Mouse (Mus musculus) adrenal gland, adult 2 months (tissue): ENCODE measurements around the gene Zdhhc5. TPM values are rescaled to one million over a fixed set of nuclear protein-coding genes. Genes with fewer than 3 reads are reported as not detected.
"Not testable (repeated sequence)": the region's sequence is repeated elsewhere in the genome, so short reads cannot be mapped to it uniquely, and the experiment has no call there.

Experiments
- DNase-seq: peaks from one replicate; pipeline ENCODE4 v3.0.0; 2021
- polyA plus RNA-seq: library from polyadenylated mRNA; depleted of rRNA; stranded (reverse); fragments of >200 nt; gene quantifications from 2 replicates; pipeline ENCODE4 v1.2.3, GENCODE M21; 2012
- total RNA-seq, 2 experiments: library from RNA; stranded (reverse); gene quantifications; 2 replicates each; pipeline ENCODE4 v1.2.3; 2021

The Zdhhc5 gene
- total and polyA plus RNA-seq, 3 experiments, result 46.3 to 74.4 (median 61.7) TPM

DNA sequence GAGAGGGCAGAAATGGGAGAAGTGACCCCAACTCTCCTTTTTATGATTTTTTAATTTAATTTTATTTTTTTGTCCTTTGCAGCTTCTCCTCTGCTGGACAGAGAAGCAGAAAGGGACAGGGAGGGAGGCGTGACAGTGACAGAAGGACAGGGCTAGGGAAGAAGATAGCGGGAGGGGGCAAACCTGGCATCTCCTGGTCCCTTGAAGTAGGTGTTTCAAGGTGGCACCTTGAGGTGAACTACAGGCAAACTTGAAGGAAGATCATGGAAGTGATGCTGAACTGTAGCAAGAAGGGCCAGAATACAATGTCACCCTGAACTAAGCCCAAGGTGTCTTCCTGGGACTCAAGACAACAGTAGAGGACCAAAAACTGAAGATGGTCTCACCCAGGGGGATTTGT is 19.9 kb upstream of the Zdhhc5 start:
- DNase-seq, result no peak

DNA sequence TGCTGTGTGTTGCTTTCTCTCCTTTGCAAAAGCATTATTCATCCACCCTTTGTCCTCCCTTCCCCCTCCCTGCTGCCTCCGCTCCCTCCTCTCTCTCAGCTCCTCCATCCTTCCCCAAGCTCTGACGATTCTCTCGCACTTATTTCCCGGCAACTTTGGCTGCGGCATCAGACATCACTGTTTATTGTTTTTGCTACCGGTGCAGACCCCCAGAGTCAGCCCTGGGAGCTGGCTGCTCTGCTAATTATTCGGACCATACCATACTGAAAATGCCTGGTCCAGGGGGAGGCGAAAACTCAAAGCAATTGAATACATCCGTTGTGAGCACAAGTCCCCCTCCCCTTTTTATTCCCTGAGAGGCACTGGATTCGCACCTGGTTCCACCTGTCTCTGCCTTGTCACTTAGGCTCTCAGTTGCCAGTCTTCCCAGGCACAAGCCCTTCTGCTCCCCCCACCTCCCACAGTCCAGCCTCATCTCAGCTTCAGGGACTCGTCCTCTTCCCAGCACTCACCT is 19.4 kb upstream of the Zdhhc5 start:
- DNase-seq, result no peak

- peak; percentile 80 for DNase-seq
Observed at GRCm38 (mm10) chr2:84733579-84734300, 18.8 kb upstream of the Zdhhc5 start, which contains the start of gene Ypel4. Ypel4 (plus strand) TSS chr2:84734058.

GRCm38 (mm10) chr2:84732394-84732793 is 17.4 kb upstream of the Zdhhc5 start:
- no peak for DNase-seq

GRCm38 (mm10) chr2:84731206-84731605 is 16.2 kb upstream of the Zdhhc5 start:
- no peak for DNase-seq

- not testable (repeated sequence) for DNase-seq
Observed at GRCm38 (mm10) chr2:84728191-84728590, 13.2 kb upstream of the Zdhhc5 start.

DNA sequence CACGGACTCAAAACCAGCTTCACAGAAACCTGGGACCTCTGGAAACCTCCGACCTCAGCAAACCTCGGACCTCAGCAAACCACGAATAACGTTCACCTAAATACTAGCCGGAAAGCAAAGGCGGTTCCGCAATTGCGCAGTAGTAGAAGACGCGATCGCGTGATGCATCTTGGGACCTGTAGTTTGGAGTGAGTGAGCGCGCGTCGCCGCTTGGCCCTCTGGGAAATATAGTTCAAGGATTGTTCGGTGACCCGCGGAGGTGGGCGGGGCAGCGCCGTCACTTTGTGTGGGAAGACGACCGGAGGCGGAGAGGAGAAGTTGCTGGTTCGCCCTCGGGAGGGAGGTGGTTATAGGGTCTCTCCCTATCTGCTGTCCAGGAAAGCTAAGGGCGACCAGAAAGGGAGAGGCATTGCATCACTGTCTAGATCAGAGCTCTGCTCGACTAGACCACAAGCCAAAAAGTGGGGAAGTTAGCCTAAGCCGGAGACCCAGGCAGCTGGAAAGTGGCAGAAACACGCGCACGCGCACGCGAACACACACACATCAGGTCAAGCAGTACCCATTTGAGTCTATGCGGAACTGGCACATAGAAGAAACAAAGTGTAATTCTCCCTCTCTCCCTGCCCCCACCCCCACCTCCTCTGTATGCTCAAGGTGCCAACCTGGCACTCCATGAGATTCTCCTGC is 12.3 kb upstream of the Zdhhc5 start, which contains the start of gene Clp1:
Gene Clp1 (minus strand): TSS at position 179 of the 687 bp plus-strand sequence.
- peak; percentile 97 for DNase-seq

- DNase-seq, result no peak
Observed at GRCm38 (mm10) chr2:84726716-84727115, 11.7 kb upstream of the Zdhhc5 start.

DNA sequence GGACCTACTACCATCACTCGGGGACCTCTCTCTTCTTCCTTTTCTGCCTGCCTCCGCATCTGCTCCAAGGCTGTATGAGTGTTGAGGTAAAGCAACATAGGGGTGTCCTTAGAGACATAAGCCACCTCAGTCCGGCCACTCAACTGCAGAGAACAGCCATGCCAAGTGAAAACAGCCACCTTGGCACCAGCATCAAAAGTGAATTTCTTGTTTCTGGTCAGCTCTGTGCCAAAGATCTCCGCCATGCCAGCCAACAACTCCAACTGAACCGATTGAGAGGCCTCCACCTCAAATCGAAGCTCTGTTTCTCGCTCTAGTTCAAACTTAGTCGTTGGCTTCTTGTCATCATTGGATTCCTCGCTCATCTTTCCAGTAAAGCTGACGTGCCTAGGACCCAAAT is 10.8 kb upstream of the Zdhhc5 start:
- DNase-seq, result no peak

- DNase-seq, result no peak
Observed at GRCm38 (mm10) chr2:84723856-84724255, 8.9 kb upstream of the Zdhhc5 start.

DNA sequence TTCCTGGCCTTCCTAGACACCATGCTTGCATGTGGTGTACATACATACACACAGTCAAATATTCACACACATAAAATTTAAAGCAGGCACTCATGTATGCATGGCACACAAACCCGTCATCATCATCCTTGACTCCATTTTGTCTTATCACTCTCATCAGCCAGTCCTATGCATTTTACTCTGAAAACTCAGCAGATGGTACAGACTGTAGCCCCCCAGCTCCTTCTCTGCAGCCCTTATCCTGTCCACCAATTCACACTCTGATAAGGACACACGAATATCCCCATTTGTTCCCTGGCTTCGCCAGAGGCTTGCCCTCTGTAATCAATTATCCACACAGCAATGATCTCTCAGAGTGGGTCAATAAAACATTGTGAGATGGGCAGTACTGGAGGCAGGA is 6.2 kb upstream of the Zdhhc5 start:
- no peak for DNase-seq

GRCm38 (mm10) chr2:84720718-84721117 is 5.7 kb upstream of the Zdhhc5 start:
- no peak for DNase-seq

GRCm38 (mm10) chr2:84717357-84717756 is 2.4 kb upstream of the Zdhhc5 start:
- no peak for DNase-seq

GRCm38 (mm10) chr2:84716423-84717355 is 1.7 kb upstream of the Zdhhc5 start:
- no peak for DNase-seq

DNA sequence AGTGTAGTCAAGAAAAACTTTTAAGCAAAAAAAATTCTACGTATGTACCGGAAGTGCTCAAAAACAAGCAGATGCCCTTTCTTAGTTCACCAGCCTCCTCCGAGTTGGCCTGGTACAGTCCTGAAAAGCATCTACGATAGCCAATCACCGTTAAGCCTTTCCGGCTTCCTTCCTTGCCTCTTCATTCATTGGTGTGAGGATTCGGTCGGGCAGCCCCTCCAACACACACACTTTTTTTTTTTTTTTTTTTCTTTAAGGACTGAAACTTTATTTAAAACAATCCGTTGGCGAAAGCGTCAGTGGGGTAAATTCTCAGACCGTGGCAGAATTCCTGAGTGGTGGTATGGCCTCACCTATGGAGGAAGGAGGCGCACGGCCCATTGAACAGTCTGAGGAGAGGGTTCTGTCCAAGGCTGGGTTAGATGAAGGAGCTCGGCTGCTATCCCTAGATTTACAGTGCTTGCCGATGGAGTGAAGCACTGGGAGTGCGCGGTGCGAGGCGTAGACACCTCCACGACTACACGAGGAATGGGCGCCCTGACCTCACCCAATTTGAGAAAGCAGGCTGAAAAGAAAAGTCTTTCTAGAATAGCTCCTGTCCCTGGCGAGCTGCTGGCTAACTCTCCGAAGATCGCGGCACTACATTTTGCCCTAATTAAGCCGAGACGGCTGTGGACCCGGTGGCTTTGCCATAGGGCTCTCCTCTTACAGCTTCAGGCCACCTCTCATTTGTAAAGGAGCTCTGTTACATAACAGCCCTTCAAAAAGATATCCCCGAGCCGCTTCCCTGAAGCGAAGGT is 782 bp upstream of the Zdhhc5 start:
- peak; percentile 80 for DNase-seq

DNA sequence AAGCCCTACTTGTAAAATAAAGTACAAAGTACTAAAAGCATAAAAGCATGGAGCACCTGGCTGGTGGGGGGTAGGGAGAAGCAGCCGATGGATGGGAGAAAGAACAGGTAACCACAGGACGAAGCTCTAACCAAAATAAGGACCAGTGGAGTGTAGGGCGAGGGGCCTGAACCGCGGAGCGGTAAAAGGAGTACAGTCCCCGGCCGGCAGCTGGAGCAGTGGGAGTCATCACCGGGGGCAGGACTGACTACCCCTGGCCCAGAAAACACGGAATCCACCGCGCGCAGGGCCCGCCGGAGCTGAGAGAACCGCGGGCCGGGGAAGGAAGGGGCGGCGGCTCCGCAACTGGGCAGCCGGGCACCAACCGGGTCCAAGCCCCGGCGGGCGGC is 564 bp downstream of the Zdhhc5 start:
- DNase-seq, result no peak

GRCm38 (mm10) chr2:84711898-84712297 is 3.1 kb downstream of the Zdhhc5 start:
- no peak for DNase-seq

DNA sequence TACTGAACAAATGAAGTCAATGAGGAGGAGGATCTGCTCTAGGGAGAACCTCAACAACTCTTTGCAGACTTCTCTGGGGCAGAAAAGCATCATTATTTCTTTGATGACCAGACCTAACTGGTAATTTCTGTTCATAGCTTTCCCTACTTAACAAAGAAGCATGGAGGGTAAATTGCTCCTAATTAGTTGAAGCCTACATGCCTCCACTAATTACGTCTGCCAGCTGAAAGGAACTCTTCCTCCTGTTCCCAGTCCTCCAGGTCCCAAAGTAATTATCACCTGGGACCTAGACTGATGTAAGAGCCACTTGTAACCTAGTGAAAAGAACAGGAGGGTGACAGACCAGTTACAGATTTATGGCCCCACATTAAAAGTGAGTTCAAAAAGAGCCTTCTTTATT is 7.5 kb downstream of the Zdhhc5 start:
- DNase-seq, result no peak

DNA sequence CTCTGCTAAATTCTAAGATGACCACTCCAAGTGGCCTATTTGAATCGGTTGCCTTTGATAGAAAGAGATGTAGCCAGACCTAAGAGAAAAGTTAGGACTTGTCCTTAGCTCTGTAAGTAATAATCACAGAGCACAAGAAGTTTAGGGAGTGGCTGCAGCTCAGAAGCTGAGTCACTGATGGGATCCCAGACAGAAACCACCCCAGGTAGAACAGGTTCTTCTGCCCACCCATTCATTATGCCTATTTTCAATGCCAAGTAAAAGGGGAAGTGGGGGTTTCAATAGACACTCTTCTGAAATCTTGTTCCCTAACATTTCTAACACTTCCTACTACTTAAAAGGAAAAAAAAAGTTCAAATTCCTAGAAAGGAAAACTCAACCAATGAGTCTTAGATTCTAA is 9.7 kb downstream of the Zdhhc5 start:
- no peak for DNase-seq

GRCm38 (mm10) chr2:84704329-84704728 is 10.7 kb downstream of the Zdhhc5 start:
- DNase-seq, result no peak

- DNase-seq, result no peak
Observed at GRCm38 (mm10) chr2:84703497-84703896, 11.5 kb downstream of the Zdhhc5 start.
